Mouse (Mus musculus) induced T-regulatory cell, adult 2 months (primary cell): ENCODE measurements at regions not wholly inside any gene's neighbourhood (a gene's known extent, or its start where the extent isn't known, plus 50 kb on each side); places are given as distances from the start of the nearest gene placed in this dataset.

Experiments used
- DNase-seq: peaks from one replicate; pipeline ENCODE4 v3.0.0-alpha.2; 2012; ENCODE audit warnings: low read depth

DNA sequence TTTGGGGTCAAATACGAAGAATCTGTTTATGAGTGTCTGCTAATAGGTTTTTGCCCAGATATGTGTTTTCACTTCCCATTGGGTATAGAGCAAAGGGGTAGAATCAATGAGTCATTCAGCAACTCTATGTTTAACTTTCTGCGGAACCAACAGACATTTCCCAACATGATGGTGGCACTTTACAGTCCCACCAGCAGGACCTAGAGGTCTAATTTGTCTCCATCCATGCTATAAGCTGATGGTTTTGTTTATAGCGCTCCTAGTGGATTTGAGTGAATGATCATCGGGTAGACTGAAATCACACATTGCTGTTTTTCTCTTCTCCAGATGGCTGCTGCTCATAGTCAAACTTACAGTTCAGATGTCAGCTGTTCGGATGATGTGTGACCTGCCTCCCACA, 99.7 kb upstream of the Arid5b start:
- no peak for DNase-seq

DNA sequence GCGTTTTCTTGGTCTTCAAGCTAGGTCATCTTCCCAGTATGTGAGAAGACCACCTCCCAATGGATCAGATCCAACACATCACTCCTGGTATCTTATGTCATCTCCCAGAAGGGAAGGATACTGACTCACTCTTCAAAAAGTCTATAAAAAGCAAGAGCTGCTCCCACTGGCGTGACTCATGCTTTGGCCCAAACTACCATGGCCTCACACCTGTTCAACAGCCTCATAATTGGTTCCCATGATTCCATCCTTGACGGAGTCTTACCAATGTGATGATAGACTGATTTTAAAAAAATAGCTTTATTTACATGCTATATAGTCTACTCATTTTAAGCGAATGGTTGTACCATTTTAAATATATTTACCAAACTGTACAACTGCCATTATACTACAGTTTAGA, 98.9 kb upstream of the Arid5b start:
- DNase-seq = no peak

DNA sequence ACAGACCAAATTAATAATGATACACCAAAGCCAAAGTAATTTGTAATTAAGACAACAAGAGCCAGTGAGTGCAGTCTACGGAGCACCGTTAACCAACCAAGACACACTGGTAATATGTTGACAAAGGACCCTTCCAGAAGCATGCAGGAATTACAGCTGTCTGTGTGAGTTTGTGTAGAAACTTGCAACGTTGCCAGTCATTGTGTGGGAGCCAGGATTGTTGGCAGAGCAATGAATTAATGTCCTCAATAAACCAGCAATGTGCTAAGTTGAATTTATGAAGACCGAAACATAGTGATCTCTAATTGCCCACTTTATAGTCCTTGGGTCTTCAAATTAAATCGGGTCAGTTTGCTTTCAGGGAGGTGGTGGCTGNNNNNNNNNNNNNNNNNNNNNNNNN, 95.3 kb upstream of the Arid5b start:
- no peak for DNase-seq

DNA sequence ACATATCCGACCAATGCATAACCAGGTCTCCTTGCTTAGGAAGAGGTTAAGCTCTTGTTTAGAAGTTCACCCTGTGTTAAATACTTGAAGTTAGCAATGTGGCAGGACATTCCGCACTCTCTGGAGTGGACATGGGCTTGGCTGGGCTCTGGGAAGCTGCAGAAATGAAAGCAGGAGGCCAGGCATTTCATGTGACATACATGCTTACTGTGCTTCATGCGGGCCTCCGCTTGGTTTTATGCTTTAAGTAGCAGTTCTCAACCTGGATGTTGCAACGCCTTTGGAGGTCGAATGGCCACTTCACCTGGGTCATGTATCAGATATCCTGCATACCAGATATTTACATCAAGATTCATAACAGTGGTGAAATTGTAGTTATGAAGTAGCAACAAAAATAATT, 93.2 kb upstream of the Arid5b start:
- no peak for DNase-seq

DNA sequence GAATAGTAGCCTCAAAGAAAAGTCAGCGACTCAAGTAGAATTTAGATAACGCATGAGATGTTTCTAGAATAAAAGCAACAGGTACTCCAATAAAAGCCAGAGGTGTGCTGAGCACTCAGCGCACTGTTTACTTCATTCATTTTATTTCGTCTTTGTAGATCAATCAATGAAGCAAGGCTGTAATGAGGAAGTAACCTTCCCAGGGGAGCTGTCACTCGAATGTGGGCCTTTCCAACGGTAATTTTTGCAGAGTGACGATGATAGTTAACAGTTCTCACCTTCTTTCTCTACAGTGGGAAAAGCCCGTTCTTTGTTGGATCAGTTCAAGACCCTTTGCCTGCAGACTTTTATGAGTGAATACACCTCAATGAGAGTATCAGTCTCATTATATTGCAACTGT, 92.4 kb upstream of the Arid5b start:
- DNase-seq = no peak

DNA sequence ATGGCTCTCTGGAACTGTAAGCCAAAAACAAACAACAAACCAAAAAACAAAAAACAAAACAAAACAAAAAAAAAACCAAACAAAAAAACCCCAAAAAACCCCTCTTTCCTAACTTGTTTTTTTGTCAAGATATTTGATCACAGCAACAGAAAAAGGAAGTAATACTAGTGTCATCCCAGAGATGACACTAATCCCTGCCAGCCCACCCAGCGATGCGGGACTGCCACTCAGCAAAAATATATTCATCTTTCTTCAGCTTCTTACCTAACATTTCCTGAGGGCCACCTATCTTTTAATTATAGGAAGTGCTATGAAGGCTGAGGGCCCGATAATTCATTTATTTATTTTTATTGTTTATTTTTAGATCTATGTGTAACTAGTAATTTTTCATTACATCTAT, 88.3 kb upstream of the Arid5b start:
- no peak for DNase-seq

DNA sequence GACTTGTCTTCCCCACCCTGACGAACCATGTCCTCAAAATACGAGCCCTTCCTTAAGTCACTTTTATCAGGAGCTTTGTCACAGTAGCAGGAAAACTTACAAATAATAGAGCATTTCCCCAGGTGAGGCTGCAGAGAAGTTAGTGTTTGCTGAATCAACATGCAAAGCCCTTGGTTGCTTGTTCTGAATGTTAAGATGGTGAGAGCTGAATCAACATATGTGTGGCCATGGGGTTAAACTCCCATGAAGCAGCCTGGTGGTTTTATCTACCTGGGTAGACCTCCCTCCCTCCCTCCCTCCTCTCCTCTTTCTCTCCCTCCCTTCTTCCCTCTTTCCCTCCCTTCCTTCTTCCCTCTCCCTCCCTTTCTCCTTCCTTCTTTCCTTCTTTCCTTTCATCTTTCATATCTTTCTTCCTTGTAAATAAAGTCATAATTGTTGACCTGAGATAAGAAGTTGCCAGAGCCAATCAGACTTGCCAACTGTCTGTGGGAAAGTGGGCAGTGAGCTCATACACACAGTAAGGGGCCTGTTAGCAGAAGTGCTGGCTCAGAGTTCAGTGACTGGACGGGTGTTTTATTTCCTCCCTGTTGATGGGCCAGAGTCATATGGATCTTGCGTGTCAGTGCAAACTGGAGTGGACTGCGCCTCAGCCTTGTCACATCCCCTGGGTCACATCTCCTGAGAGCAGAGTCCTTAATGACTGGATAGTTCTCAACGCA, 82.4 kb upstream of the Arid5b start:
- DNase-seq = no peak

DNA sequence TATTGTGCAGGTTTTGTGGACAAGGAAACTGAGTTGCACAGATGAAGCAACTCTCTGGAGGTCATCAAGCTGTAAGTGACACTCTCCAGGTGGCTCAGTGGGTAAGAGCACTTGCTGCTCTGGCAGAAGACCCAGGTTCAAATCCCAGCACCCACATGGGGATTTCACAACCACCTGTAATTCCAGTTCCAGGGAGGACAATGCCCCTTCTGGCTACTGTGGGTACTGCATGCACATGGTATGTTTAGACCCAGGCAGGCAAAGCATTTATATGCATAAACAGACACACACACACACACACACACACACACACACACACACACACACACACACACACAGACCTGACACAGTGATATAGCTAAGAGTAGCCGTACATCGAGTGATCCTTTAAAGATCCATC, 80.6 kb upstream of the Arid5b start:
- DNase-seq = peak; percentile 44

DNA sequence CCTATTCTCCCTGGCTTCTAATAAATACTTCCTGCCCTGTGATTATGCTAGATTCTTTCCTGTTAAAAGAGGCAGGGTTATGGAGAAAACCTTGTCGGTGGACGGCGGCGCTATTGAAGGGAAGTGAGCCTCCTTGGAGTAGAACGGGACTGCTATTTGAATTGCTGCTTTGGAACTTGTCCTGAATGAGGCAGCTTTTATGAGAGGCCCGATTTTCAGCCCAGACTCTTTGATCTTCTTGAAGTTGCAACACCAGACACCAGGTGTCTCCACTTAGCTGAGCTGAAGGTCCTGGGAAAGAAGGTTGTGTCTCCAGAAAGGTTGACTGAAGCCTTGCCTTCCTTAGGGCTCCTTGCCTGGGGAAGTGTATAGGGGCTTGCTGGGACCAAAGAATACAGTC, 78.4 kb upstream of the Arid5b start:
- peak; percentile 65 for DNase-seq

DNA sequence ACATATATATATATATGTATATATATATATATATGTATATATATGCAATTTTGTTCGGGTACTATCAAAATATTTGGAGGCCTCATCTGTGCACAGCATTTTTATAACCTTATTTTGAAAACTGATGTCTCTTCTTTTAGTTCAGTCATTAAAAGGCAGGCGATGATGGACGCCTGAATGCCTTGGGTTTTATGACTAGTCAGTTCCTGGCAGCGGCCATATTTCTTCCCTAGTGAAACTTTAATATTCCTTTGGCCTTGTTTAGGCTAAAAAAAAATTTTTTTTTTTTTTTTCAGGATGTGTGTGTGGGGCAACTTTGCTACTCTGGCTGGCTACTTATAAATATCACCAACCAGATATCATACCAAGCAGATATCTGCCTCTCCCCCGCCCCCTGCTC, 78.0 kb upstream of the Arid5b start:
- DNase-seq = no peak

DNA sequence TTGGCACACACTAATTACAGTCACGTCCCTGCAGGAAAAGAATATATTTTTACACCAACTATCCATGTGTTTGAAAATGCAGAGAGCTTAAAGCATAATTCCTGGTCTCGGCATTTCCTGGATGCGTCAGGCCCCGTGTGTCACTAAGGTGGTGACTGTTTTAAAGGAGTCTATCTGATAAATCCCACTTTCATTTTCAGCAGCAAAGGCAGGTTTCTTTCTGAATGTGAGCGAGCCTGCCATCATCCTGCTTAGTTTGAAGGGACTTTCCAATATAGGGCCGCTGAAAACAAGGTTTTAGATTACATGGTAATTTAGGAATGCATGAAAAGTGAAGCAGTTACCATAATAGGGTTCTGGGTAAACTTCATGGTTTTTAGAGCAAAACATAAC, 77.5 kb upstream of the Arid5b start:
- DNase-seq = peak; percentile 74

DNA sequence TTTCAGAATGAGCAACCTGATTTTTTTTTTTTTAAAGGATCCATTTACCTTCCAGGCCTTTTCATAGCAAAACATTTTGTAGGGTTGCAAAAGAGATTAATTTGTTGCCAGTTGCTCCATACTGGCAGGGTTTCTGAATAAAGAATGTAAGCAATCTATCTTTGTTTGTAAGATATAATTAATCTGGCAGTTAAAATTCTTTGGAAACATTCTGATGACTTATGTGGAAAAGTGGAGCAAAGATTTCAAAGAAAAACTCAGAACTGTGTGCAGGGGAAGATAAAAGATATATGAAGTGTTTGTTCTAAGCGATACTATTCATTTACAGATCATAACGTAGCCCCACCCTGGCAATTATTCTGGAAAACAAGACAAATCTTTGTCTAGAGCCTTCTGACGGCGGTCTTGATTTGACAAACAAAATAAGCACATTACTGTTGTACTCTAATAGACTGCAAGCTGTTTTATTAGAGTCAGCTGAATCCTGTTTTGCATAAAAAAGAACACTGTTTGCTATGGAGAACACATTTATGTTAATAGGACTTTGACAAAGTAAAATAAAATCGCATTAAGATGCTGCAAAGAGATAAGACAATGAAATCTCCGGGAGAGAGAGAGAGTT, 77.0 kb upstream of the Arid5b start:
- DNase-seq = no peak

DNA sequence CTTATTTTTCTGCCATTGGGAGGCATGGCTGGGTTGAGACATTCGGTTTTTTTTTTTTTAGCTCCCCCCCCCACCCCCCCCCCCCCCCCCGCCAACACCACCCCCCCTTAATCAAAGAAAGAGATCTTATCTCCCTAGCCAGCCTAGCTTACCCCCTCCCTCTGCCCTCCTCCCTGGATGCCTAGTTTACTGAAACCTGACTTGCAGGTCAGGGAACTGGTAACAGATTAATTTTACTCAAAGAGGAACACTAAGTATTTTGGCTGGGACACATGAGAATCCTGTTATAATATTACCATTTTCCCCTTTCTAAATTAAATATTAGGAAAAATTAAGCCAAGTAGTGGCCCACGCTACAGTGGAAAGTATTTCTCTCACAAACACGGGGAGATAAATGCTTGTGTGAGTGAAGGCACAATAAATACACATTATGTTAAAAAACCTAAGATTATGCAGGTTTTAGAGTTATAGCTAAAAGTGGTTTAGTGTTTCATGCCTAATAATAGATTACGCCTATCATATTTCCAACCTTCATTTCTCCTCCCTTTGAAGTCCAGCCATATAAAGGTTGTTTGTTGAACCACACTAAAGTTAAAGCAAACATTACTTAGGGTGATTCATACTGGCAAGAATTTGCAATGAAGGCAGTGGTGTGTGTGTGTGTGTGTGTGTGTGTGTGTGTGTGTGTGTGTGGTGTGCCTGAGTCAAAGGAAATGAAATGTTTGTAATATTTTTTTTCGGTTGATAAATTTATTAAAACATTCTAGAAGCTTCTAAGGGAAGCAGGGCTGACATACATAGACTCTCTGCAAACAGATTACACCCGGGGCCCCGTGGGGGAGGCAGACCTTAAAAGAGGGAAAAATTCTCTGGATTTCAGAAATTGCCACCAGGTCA, 76.0 kb upstream of the Arid5b start:
- peak; percentile 45 for DNase-seq

DNA sequence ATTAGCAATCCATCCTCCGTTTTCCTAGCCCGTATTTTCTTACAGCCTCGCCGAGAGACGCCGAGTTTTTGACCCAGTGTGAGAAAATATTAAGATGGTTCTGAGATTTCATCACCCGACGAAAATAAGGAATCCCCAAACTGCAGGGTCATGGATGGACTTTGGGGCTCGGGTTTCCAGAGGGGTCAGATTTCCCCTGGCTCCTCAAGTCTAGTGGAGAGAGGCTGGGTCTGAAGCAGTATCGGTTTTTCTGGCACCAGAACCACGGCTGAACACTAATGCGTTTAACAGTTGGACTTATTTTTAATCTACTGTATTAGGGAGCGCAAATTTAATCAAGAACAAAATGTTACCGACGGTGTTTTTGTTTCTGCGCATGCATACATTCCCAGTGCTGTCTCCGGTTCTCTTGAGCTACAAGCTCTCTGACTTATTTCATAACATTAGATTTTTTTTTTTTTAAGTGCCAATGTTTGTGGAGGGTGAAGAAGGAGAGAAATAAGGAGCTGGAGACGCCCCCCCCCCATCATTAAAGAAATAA, 75.2 kb upstream of the Arid5b start:
- no peak for DNase-seq

DNA sequence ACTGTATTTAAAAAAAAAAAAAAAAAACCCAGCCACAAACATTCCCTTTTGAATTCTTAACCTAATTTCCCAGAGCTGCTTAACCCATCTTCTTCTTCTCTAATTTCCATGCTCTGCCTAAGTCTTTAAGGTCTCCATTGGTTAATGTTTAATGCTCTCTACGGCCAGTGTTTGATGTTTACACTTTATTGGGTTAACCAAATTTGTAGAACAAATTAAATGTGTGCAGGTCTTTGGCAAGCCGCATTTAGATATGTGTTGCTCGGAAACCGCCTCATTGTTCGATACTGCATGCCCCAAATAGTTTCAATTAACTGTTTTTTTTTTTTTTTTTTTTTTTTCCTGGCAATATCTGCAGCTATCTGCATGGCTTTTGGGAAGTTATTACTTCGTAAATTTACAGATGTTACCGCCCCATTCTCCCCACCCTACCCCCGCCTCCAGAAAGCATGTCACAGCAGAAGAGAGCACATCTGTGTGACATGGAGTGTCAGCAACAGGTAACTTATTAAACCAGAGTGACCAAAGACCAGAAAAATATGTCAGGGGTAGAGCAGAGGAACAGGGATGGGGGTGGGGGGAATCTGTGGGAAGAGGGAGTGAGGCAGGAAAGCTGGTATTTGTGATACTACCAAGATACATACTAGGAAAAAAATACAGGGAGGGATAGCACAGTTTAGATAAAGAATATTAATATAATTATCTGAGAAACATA, 73.5 kb upstream of the Arid5b start:
- no peak for DNase-seq

DNA sequence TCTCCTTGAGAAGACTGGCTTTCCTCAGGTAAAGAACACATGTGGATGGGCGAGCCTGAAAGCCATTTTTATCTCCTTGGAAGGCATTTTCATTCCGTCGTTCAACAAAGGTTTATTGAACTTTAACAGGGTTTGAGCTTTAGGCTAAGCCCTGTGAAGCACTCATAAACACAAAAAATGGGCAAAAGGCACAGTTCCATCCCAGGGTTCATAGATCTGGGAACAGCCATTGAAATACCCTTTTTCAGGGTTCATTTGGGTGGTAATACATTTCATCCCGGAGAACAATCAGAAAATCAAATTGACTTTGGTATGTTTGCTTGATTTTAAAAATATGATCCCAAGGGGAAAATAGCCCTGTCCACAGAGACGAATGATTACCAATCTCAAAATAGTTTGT, 72.9 kb upstream of the Arid5b start:
- no peak for DNase-seq

DNA sequence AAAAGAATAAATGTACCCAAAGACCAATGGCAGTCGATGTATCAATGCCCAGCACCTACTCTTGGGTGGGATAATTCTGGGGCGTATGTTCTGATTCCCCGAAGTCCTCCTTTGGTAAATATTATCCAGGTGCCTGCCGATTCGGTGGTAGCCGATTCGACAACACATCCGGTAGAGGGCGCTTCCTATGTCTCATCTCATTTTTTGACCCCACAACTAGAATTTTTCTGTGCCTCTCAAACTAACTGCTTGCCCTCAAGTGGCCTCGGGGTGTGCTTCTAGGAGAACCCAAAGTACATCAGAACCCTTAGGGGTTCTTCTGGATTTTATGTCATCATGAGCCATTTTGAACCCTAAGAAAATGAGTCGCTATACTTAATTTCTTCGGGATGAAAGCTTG, 72.3 kb upstream of the Arid5b start:
- DNase-seq = no peak

DNA sequence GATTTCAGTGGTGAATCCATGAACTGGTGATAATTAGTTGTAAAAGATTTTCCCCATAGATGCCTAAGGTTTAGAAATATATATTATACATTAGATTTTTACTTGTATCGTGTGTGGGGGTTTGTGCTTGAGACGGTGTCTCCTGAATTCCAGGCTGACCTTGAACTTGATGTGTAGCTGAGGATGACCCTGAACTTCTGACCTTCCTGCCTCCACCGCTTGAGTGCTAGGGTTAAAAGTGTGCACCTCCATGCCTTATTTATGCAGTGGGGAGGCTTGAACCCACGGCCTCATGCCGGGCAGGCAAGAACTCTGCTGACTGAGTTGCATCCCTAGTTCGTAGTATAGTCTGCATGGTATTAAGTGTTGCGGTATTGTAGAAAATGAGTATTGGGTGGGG, 69.3 kb upstream of the Arid5b start:
- DNase-seq = no peak

DNA sequence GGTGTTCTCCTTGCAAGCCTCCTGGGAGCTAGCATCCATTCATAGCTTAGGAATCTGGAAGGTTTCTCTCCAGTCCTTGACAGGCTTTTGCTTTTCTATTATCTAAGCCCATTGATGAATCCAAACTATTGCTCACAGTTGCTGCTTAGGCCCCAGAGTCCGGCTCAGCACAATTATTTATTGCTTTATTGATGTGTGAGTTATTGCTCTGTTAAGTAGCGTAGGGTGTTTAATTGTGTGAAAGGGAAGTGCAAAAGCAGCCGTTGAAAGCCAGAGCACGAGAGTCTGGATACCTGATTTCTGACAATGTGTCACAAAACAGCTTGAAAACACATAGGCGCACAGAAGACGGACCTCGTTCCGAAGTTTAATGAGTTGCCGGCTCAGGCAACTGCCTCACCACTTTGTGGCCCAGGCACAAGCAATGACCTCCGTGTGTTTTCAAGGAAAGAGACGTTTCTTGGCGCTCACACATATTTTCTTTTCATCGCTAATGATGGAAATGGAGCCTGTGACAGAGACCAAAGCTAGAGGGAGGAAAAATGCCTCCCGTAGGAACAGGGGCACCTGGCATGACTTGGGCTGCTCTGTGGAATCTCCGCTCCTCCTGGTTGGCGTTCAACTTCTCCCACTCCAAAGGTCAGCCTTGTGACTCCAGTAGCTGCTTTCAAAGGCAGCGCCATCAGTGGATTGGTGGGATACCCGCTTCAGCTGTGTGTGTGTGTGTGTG, 66.6 kb upstream of the Arid5b start:
- DNase-seq = no peak

DNA sequence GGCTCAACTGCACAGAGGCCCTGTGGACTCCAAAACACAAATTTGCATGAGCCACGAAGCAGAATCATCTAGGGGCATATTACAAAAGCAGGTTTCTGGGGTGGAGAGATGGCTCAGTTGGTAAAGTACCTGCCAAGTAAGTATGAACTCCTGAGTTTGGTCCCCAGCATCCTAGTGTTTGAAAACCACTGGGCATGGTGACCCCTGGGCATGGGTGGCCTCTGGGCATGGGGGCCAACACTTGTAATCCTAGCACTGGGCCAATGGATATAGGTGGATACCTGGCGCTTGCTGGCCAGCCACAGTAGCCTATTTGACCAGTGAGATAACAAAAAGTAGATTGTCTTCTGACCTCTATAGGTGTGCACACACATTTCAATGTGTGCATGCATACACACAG, 65.7 kb upstream of the Arid5b start:
- no peak for DNase-seq

DNA sequence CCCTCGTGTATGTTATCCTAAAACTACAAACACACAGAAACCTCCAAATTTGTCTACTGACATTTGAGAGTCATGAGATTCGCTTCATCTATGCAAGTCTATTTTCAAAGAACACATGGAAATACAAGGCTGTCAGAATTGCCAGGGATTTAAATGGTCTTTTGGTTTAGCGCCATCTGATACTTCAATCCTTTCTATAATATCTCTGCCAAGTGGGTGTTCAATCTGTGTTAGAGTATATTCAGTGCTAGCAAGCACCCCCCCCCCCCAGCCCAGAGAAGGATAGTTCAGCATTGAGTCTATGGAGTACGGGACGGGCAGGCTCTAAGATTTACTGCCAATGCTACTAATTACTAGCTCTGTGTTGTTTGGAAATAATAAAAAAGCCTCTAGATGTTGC, 55.5 kb upstream of the Arid5b start:
- DNase-seq = no peak
